Mouse (Mus musculus) small intestine, adult 2 months (tissue): ENCODE results near the gene Vstm4. TPM values are rescaled to one million over a fixed set of nuclear protein-coding genes. Genes with fewer than 3 reads are reported as not detected.

Experiments used
- H3K27ac ChIP-seq: fragments of 200-500 bp; 2 replicates; pipeline ENCODE4 v1.5.1; 2012; ENCODE audit warnings: low read depth, low read length, control low read depth, inconsistent platforms; ENCODE audit not compliant: insufficient read depth
- H3K27me3 ChIP-seq: fragments of 200-500 bp; 2 replicates; pipeline ENCODE4 v1.6.1; 2012; ENCODE audit warnings: mild to moderate bottlenecking, moderate library complexity, low read length, inconsistent platforms; ENCODE audit not compliant: control insufficient read depth, insufficient read depth
- H3K36me3 ChIP-seq: fragments of 200-500 bp; 2 replicates; pipeline ENCODE4 v1.6.1; 2012; ENCODE audit warnings: mild to moderate bottlenecking, low read length, control low read depth, inconsistent platforms; ENCODE audit not compliant: control insufficient read depth, insufficient read depth
- H3K4me1 ChIP-seq: fragments of 200-500 bp; 2 replicates; pipeline ENCODE4 v1.6.1; 2012; ENCODE audit warnings: low read length, inconsistent platforms, mixed read lengths; ENCODE audit not compliant: control insufficient read depth, insufficient read depth, insufficient read length
- H3K4me3 ChIP-seq: fragments of 200-500 bp; 2 replicates; pipeline ENCODE4 v1.5.1; 2012; ENCODE audit warnings: low read depth, mild to moderate bottlenecking, control low read depth, inconsistent platforms, low read length, moderate library complexity
- CTCF ChIP-seq: fragments of 200-500 bp; IDR thresholded peaks from 2 replicates; pipeline ENCODE4 v1.5.1; 2012; ENCODE audit warnings: low read depth, mild to moderate bottlenecking, control low read depth, inconsistent platforms, low read length, moderate library complexity, mixed read lengths; ENCODE audit not compliant: insufficient replicate concordance, insufficient read length; ENCODE audit errors: extremely low read depth
- POLR2A ChIP-seq: fragments of 200-500 bp; IDR thresholded peaks from 2 replicates; pipeline ENCODE4 v1.6.1; 2012; ENCODE audit warnings: low read depth, mild to moderate bottlenecking, control low read depth, inconsistent platforms, low read length, moderate library complexity
- WGBS: fragments of 180-500 bp; shearing (Covaris S2); methylation state at CpG from one replicate; pipeline ENCODE4 v1.1.7; 2018; 5-methylcytosine and 5-hydroxymethylcytosine counted together
- polyA plus RNA-seq: library from polyadenylated mRNA; depleted of rRNA; stranded (reverse); fragments of >200 nt; gene quantifications from 2 replicates; pipeline ENCODE4 v1.2.3, GENCODE M21; 2012

The Vstm4 gene
- polyA plus RNA-seq, 1 experiment: 2.7 TPM

- TF ChIP-seq POLR2A: no peak
- TF ChIP-seq CTCF: no peak
- no peaks in the 10 kb centered on the region for H3K4me1 ChIP-seq
- H3K27me3 ChIP-seq: no peaks in the 10 kb centered on the region
- no peak overlapping the region for H3K27ac ChIP-seq
- no peak overlapping the region for H3K4me3 ChIP-seq
- 69% methylated on average over 14 of the region's 14 CpGs for WGBS
- H3K36me3 ChIP-seq: no peaks in the 10 kb centered on the region
Measured at GRCm38 (mm10) chr14:32835181-32835580, 21.4 kb upstream of the Vstm4 start.

- Histone ChIP-seq H3K27me3 (no peaks in the 10 kb centered on the region), H3K36me3 (no peaks in the 10 kb centered on the region), H3K27ac (no peak overlapping the region), H3K4me1 (no peaks in the 10 kb centered on the region), H3K4me3 (no peak overlapping the region)
- WGBS: 83% methylated on average over 14 of the region's 14 CpGs
- TF ChIP-seq CTCF (no peak), POLR2A (no peak)
Measured at GRCm38 (mm10) chr14:32835596-32835995, 21.0 kb upstream of the Vstm4 start.

DNA sequence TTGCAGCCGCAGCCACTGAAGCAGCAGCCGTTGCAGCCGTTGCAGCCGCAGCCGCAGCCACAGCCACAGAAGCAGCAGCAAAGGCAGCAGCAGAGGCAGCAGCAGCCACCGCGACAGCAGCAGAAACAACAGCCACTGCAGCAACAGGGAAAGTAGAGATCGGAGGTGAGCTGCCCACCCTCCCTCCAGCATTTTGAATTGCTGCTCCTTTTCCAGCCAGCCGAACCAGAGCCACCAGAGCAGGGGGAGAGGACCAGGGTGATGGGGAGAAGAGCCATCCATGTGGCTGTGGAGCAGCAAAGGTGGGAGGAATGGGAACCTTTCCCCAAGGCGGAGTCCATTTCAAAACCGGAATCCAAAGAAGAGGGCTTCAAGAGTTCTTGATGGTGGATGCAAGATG lies 20.4 kb upstream of the Vstm4 start:
- Histone ChIP-seq H3K27ac (no peak overlapping the region), H3K4me3 (no peak overlapping the region), H3K27me3 (no peaks in the 10 kb centered on the region), H3K36me3 (no peaks in the 10 kb centered on the region), H3K4me1 (no peaks in the 10 kb centered on the region)
- 94% methylated on average over 11 of the region's 11 CpGs for WGBS
- TF ChIP-seq POLR2A (no peak), CTCF (no peak)

- H3K27ac ChIP-seq: no peak overlapping the region
- no peak overlapping the region for H3K4me3 ChIP-seq
- H3K4me1 ChIP-seq: no peaks in the 10 kb centered on the region
- H3K27me3 ChIP-seq: no peaks in the 10 kb centered on the region
- no peak for TF ChIP-seq CTCF
- no peak for TF ChIP-seq POLR2A
- no peaks in the 10 kb centered on the region for H3K36me3 ChIP-seq
Measured at GRCm38 (mm10) chr14:32842052-32842451, 14.5 kb upstream of the Vstm4 start.

DNA sequence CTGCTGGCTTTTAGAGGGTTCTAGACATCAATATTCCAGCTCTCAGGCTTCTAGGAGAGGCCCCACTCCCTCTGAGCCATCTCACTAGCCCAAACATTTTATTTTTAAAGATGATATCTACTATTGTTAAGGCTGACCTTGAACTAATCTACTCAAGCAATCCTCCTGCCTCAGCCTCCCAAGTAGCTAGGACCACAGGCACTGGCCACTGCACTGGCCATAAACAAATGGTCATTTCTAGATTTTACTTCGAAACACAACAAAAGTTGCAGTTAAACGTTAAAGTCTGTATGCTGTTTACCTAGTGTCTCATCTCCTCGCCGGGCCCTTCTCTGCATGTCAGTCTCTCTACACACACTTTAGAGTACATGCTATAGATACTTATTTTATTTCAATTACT lies 2.5 kb upstream of the Vstm4 start:
- Histone ChIP-seq H3K36me3 (no peaks in the 10 kb centered on the region), H3K4me3 (no peak overlapping the region), H3K4me1 (no peaks in the 10 kb centered on the region), H3K27me3 (peaks cover 11% of the 10 kb centered on the region), H3K27ac (no peak overlapping the region)
- WGBS: 83% methylated on average over 4 of the region's 4 CpGs
- no peak for TF ChIP-seq CTCF
- TF ChIP-seq POLR2A: no peak

- no peaks in the 10 kb centered on the region for H3K36me3 ChIP-seq
- H3K27me3 ChIP-seq: peaks cover 11% of the 10 kb centered on the region
- H3K4me3 ChIP-seq: peak overlapping the region; percentile 53
- WGBS: 27% methylated on average over 5 of the region's 5 CpGs
- no peak overlapping the region; the same call in 1 of the 2 replicates for H3K27ac ChIP-seq
- no peak for TF ChIP-seq POLR2A
- TF ChIP-seq CTCF: no peak
- no peaks in the 10 kb centered on the region for H3K4me1 ChIP-seq
Measured at GRCm38 (mm10) chr14:32856246-32856645, 310 bp upstream of the Vstm4 start.

GRCm38 (mm10) chr14:32858361-32858760 lies 1.8 kb downstream of the Vstm4 start:
- WGBS: 87% methylated on average over 10 of the region's 10 CpGs
- Histone ChIP-seq H3K27ac (0 out of 2 replicates have a peak overlapping the region, but pooled peaks have one; percentile 5), H3K27me3 (peaks cover 11% of the 10 kb centered on the region), H3K4me3 (no peak overlapping the region), H3K36me3 (no peaks in the 10 kb centered on the region), H3K4me1 (no peaks in the 10 kb centered on the region; the same call in 1 of the 2 replicates)
- TF ChIP-seq POLR2A (no peak), CTCF (no peak)

DNA sequence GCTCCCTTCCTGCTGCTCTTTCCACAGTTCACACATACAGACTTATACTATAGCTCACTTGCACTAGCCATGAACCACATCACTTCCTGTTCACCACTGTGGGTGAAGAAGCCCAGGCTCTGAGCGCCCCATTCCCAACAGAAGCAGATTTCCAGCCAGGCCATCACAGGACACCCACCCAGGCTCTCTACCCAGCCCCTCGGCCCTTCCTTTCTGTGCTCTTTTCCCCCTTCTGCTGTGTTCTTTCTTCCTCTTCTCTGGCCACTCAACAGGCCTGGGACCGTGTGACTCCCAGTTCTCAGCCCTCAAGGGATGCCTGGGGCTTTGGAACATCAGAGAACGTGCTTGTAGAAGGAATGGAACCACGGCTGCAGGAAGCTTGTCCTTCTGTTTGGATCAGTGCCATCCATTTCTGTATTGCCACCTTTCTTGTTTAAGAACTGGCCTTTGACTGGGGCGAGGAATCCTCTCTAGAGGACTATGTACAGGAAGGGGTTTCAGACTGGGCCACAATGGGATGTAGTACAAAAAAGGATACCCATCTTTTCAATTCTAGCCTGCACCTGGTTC lies 2.5 kb downstream of the Vstm4 start:
- 59% methylated on average over 6 of the region's 6 CpGs for WGBS
- Histone ChIP-seq H3K4me3 (no peak overlapping the region), H3K27ac (no peak overlapping the region), H3K36me3 (no peaks in the 10 kb centered on the region), H3K4me1 (no peaks in the 10 kb centered on the region; the same call in 1 of the 2 replicates), H3K27me3 (peaks cover 11% of the 10 kb centered on the region)
- TF ChIP-seq POLR2A (no peak), CTCF (no peak)
